Mouse (Mus musculus) forebrain, embryonic 11.5 days (tissue): Measurements from ENCODE around the gene Jmjd8. TPM values are rescaled to one million over a fixed set of nuclear protein-coding genes. Genes with fewer than 3 reads are reported as not detected.
A peak's percentile ranks its signal among the peaks of the same experiment; 100 is the strongest.

Source experiments
- ATAC-seq: fragments of 200-750 bp; cut with Nextera tagmentation; replicated peaks from 2 replicates; pipeline ENCODE4 v1.8.0; 2017; ENCODE audit warnings: moderate TSS enrichment; ENCODE audit not compliant: low FRiP score
- DNase-seq: peaks from one replicate; pipeline ENCODE4 v3.0.0-alpha.2; 2017; ENCODE audit warnings: low spot score
- H3K27ac ChIP-seq: fragments of 300-500 bp; sonication (generic); 2 replicates; pipeline ENCODE4 v1.5.1; 2014; ENCODE audit warnings: low read depth, low read length
- H3K27me3 ChIP-seq: fragments of 300-500 bp; sonication (generic); 2 replicates; pipeline ENCODE4 v1.6.1; 2014; ENCODE audit warnings: mild to moderate bottlenecking, low read length, mixed read lengths; ENCODE audit not compliant: control insufficient read depth, insufficient read depth
- H3K36me3 ChIP-seq: fragments of 300-500 bp; sonication (generic); 2 replicates; pipeline ENCODE4 v1.6.1; 2014; ENCODE audit warnings: mild to moderate bottlenecking, low read length, moderate library complexity, mixed read lengths; ENCODE audit not compliant: control insufficient read depth, insufficient read depth
- H3K4me1 ChIP-seq: fragments of 300-500 bp; sonication (generic); replicated peaks from 2 replicates; pipeline ENCODE4 v1.6.1; 2014; ENCODE audit warnings: low read length, mixed read lengths; ENCODE audit not compliant: control insufficient read depth, insufficient read depth
- H3K4me2 ChIP-seq: fragments of 300-500 bp; sonication (generic); 2 replicates; pipeline ENCODE4 v1.6.1; 2014; ENCODE audit warnings: low read depth, mild to moderate bottlenecking, low read length, moderate library complexity, mixed read lengths; ENCODE audit not compliant: severe bottlenecking
- H3K4me3 ChIP-seq: fragments of 300-500 bp; sonication (generic); 2 replicates; pipeline ENCODE4 v1.5.1; 2014; ENCODE audit warnings: low read depth, low read length
- H3K9ac ChIP-seq: fragments of 300-500 bp; sonication (generic); 2 replicates; pipeline ENCODE4 v1.6.1; 2014; ENCODE audit warnings: low read length
- H3K9me3 ChIP-seq: fragments of 300-500 bp; sonication (generic); 2 replicates; pipeline ENCODE4 v1.6.1; 2016; ENCODE audit warnings: low read length, mixed read lengths; ENCODE audit not compliant: control insufficient read depth
- WGBS: fragments of 180-500 bp; shearing (Covaris S2); extraction: QIAGEN DNeasy Blood & Tissue Kit; methylation state at CpG from one replicate; pipeline ENCODE4 v1.1.7; 2014; 5-methylcytosine and 5-hydroxymethylcytosine counted together
- microRNA-seq: library from miRNA; unstranded; fragments of <30 nt; microRNA quantifications from one replicate; pipeline ENCODE4, GENCODE M21; 2016; ENCODE audit not compliant: insufficient number of aligned reads
- polyA plus RNA-seq: library from polyadenylated mRNA; unstranded; fragments of >200 nt; fragmentation: Nextera tagmentation; extraction: Ambion mirVana; gene quantifications from 2 replicates; pipeline ENCODE4 v1.2.1, GENCODE M21; 2014

Jmjd8 gene
- polyA plus RNA-seq, 1 experiment from 2014 or later, result 50.6 TPM

DNA sequence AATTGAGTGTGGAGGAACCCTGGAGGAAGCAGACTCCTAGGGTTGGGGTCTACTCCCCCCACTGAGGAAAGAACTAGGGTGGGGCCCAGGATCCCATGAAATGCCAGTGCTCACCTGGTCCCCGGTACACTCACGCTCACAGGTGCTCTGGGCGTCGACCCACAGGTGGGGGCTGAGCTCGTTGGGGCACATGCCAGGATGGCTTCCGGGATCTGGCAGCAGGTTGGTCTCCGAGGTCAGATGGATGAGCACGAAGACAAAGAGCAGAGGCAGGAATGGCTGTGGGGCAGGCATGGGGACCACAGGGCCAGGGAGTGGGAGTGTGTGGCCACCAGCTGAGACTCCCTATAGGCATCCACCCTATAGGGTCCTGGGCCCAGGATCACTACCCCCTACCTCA, 51.1 kb downstream of the Jmjd8 start:
- Histone ChIP-seq H3K4me2 (no peak overlapping the region), H3K36me3 (no peaks in the 10 kb centered on the region; the same call in 1 of the 2 replicates), H3K4me3 (no peak overlapping the region), H3K9me3 (no peaks in the 10 kb centered on the region), H3K9ac (no peak overlapping the region; the same call in 1 of the 2 replicates), H3K27me3 (no peaks in the 10 kb centered on the region), H3K4me1 (peaks cover 26% of the 10 kb centered on the region), H3K27ac (no peak overlapping the region)
- ATAC-seq, result no peak
- WGBS, result 77% methylated on average over 8 of the region's 8 CpGs
- peak; percentile 48 for DNase-seq

DNA sequence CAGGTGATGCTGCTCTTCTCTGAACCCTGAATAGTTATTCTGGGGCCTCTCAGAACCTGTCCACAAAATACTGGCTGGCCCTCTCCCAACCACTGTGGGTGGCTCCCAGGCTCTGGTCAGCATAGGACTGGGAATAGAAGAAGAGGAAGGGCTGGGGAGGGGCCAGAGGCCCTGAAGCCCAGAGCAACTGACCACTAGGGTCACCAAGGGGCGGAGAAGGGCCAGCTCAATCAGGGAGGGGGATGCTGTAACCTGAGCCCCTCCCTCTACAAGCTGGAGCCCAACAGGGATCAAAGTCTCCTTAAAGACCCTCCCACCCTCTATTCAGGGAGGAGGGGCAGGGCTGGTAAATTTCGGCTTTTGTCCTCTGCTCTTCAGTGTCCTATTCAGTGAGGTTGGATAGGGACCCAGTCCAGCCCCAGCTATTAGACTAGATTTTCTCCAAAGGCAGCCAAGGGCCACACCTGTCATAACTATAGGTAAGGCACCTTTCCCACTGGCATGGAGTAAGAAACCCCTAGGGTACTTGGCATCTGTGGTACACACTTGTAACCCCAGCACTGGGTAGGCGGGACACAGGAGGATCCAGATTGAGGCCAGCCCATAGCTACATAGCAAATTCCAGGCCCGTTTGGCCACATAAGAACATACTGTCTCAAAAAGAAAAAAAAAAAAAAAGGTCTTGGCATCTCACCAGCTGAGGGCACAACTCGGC, 51.7 kb downstream of the Jmjd8 start, which contains the start of gene Wfikkn1:
Gene Wfikkn1 (minus strand): TSS at position 663 of the 715 bp plus-strand sequence.
- Histone ChIP-seq H3K9ac (peak within 1 kb of the TSS; percentile 45), H3K4me2 (no peak within 1 kb of the TSS), H3K4me1 (peaks cover 26% of the 10 kb centered on the region), H3K27me3 (no peaks in the 10 kb centered on the region), H3K27ac (peak within 1 kb of the TSS; percentile 53; the same call in 1 of the 2 replicates), H3K36me3 (no peaks in the 10 kb centered on the region; the same call in 1 of the 2 replicates), H3K9me3 (no peaks in the 10 kb centered on the region), H3K4me3 (no peak within 1 kb of the TSS)
- 23% methylated on average over 5 of the region's 5 CpGs for WGBS
- peak; percentile 52 for DNase-seq
- ATAC-seq, result no peak

DNA sequence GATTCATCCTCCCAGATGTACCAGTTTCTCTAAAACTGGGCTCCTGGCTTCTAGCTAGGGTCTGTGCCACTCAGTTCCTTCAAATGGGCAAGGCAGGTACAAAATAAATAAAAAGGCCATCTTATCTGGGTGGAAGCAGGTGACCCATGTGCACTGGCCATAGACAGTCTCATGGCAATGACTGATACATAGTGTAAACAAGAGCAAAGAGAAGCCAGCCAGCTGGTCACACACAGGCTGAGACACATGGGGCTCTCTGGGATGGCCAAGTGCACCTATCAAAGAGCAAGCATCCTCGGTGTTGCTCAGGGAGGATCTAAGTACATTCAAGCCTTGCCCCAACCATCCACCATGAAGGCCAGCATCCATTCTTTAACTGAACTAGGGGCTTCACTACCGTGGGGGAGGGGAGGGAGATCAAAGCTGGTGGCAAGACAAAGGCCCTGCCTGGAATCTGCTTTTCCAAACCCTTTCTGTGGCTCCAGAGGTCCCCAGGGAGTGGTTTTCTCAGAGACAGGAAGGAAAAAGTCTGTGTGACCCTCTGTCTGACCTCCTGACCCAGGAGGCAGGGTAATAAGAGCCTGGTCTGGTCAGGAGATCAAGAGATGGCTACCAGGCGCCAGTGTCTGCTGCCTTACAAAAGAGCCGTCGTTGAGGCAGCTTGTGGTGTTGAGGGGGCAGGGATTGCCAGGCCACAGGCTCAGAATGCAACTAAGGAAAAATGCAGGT, 52.4 kb downstream of the Jmjd8 start:
- Histone ChIP-seq H3K4me2 (no peak overlapping the region), H3K27ac (peak overlapping the region; percentile 53; the same call in 1 of the 2 replicates), H3K4me3 (no peak overlapping the region), H3K36me3 (no peaks in the 10 kb centered on the region; the same call in 1 of the 2 replicates), H3K4me1 (peaks cover 24% of the 10 kb centered on the region), H3K9me3 (no peaks in the 10 kb centered on the region), H3K9ac (peak overlapping the region; percentile 45), H3K27me3 (no peaks in the 10 kb centered on the region)
- DNase-seq (peak; percentile 61), ATAC-seq (no peak)
- WGBS, result 3% methylated on average over 5 of the region's 5 CpGs

Small RNA genes within 50 kb of the gene (microRNA-seq; reads per million reads assigned to microRNA genes)
- gene Mir3082, result not detected
- not detected for gene Mir6966

Other genes starting within 250 kb of the Jmjd8 start
- gene Lmf1, start 249.8 kb upstream of the Jmjd8 start, polyA plus RNA-seq, result 18.3 and 20.7 TPM in 2 replicates
- gene Gng13, start 111.7 kb upstream of the Jmjd8 start, polyA plus RNA-seq, result 0.92 and 1.8 TPM in 2 replicates
- 34.6 and 36.0 TPM in 2 replicates for gene Chtf18, start 101.4 kb upstream of the Jmjd8 start, polyA plus RNA-seq
- gene Rpusd1, start 101.2 kb upstream of the Jmjd8 start, polyA plus RNA-seq, result 20.4 and 22.6 TPM in 2 replicates
- gene Mslnl, start 92.8 kb upstream of the Jmjd8 start, polyA plus RNA-seq, result not detected in 2 replicates
- gene Msln, start 74.5 kb upstream of the Jmjd8 start, polyA plus RNA-seq, result not detected in 2 replicates
- 24.0 and 24.5 TPM in 2 replicates for gene Narfl, start 55.1 kb upstream of the Jmjd8 start, polyA plus RNA-seq
- gene Haghl, start 43.2 kb upstream of the Jmjd8 start, polyA plus RNA-seq, result 75.0 and 76.1 TPM in 2 replicates
- 0.25 and 0.47 TPM in 2 replicates for gene Ccdc78, start 42.3 kb upstream of the Jmjd8 start, polyA plus RNA-seq
- gene Fam173a, start 36.0 kb upstream of the Jmjd8 start, polyA plus RNA-seq, result 69.0 and 71.0 TPM in 2 replicates
- gene AC134908.4, start 33.2 kb upstream of the Jmjd8 start, polyA plus RNA-seq, result not detected in 2 replicates
- gene Metrn, start 31.7 kb upstream of the Jmjd8 start, polyA plus RNA-seq, result 20.3 and 23.3 TPM in 2 replicates
- 13.6 and 14.4 TPM in 2 replicates for gene Fbxl16, start 19.8 kb upstream of the Jmjd8 start, polyA plus RNA-seq
- 28.4 and 33.6 TPM in 2 replicates for gene Wdr24, start 5.2 kb upstream of the Jmjd8 start, polyA plus RNA-seq
- gene Stub1, start 4.5 kb downstream of the Jmjd8 start, polyA plus RNA-seq, result 322 and 358 TPM in 2 replicates
- gene Rhbdl1, start 8.4 kb downstream of the Jmjd8 start, polyA plus RNA-seq, result 2.1 and 2.7 TPM in 2 replicates
- 1.6 and 1.9 TPM in 2 replicates for gene Gm20683, start 12.9 kb downstream of the Jmjd8 start, polyA plus RNA-seq
- 9.1 and 12.2 TPM in 2 replicates for gene Rhot2, start 16.0 kb downstream of the Jmjd8 start, polyA plus RNA-seq
- gene Wdr90, start 32.6 kb downstream of the Jmjd8 start, polyA plus RNA-seq, result 41.3 and 46.3 TPM in 2 replicates
- gene Mcrip2, start 39.9 kb downstream of the Jmjd8 start, polyA plus RNA-seq, result 8.9 and 13.1 TPM in 2 replicates
- 63.2 and 65.2 TPM in 2 replicates for gene Mettl26, start 46.2 kb downstream of the Jmjd8 start, polyA plus RNA-seq
- gene Wfikkn1, start 52.0 kb downstream of the Jmjd8 start, polyA plus RNA-seq, result 0.72 and 1.1 TPM in 2 replicates
- 20.1 and 21.6 TPM in 2 replicates for gene Rab40c, start 90.9 kb downstream of the Jmjd8 start, polyA plus RNA-seq
- 65.2 and 67.1 TPM in 2 replicates for gene Pigq, start 116.1 kb downstream of the Jmjd8 start, polyA plus RNA-seq
- 0.24 and 0.59 TPM in 2 replicates for gene Nhlrc4, start 116.1 kb downstream of the Jmjd8 start, polyA plus RNA-seq
- gene A930017K11Rik, start 123.7 kb downstream of the Jmjd8 start, polyA plus RNA-seq, result not detected in 2 replicates
- 31.4 and 33.1 TPM in 2 replicates for gene Capn15, start 156.9 kb downstream of the Jmjd8 start, polyA plus RNA-seq
- gene Rab11fip3, start 240.7 kb downstream of the Jmjd8 start, polyA plus RNA-seq, result 31.3 and 35.1 TPM in 2 replicates